Mouse (Mus musculus) neural tube, embryonic 11.5 days (tissue): ENCODE measurements around the gene Clec4n. TPM values are rescaled to one million over a fixed set of nuclear protein-coding genes. Genes with fewer than 3 reads are reported as not detected.
"Not testable (repeated sequence)": the region's sequence is repeated elsewhere in the genome, so short reads cannot be mapped to it uniquely, and the experiment has no call there.

Source experiments
- ATAC-seq: fragments of 200-750 bp; cut with Nextera tagmentation; 2 replicates; pipeline ENCODE4 v1.8.0; 2017; ENCODE audit warnings: moderate number of reproducible peaks, mild to moderate bottlenecking, moderate TSS enrichment, moderate library complexity; ENCODE audit not compliant: insufficient read depth, low FRiP score, low TSS enrichment
- DNase-seq: peaks from one replicate; pipeline ENCODE4 v3.0.0-alpha.2; 2015; ENCODE audit warnings: low spot score
- H3K27ac ChIP-seq: fragments of 300-500 bp; sonication (generic); 2 replicates; pipeline ENCODE4 v1.5.1; 2014; ENCODE audit warnings: low read depth, mild to moderate bottlenecking, low read length
- H3K27me3 ChIP-seq: fragments of 300-500 bp; sonication (generic); 2 replicates; pipeline ENCODE4 v1.6.1; 2014; ENCODE audit warnings: mild to moderate bottlenecking, low read length, mixed read lengths; ENCODE audit not compliant: control insufficient read depth, insufficient read depth
- H3K36me3 ChIP-seq: fragments of 300-500 bp; sonication (generic); 2 replicates; pipeline ENCODE4 v1.6.1; 2014; ENCODE audit warnings: mild to moderate bottlenecking, low read length, moderate library complexity, mixed read lengths; ENCODE audit not compliant: control insufficient read depth, insufficient read depth
- H3K4me1 ChIP-seq: fragments of 300-500 bp; sonication (generic); 2 replicates; pipeline ENCODE4 v1.6.1; 2014; ENCODE audit warnings: low read length, mixed read lengths; ENCODE audit not compliant: control insufficient read depth, insufficient read depth
- H3K4me2 ChIP-seq: fragments of 300-500 bp; sonication (generic); 2 replicates; pipeline ENCODE4 v1.6.1; 2014; ENCODE audit warnings: low read depth, mild to moderate bottlenecking, moderate library complexity
- H3K4me3 ChIP-seq: fragments of 300-500 bp; sonication (generic); 2 replicates; pipeline ENCODE4 v1.5.1; 2014; ENCODE audit warnings: low read depth, low read length
- H3K9ac ChIP-seq: fragments of 300-500 bp; sonication (generic); 2 replicates; pipeline ENCODE4 v1.6.1; 2014; ENCODE audit warnings: mild to moderate bottlenecking, low read length
- H3K9me3 ChIP-seq: fragments of 300-500 bp; sonication (generic); 2 replicates; pipeline ENCODE4 v1.6.1; 2016; ENCODE audit warnings: low read length; ENCODE audit not compliant: control insufficient read depth
- WGBS: fragments of 180-500 bp; shearing (Covaris S2); extraction: QIAGEN DNeasy Blood & Tissue Kit; methylation state at CpG from one replicate; pipeline ENCODE4 v1.1.7; 2014; 5-methylcytosine and 5-hydroxymethylcytosine counted together
- polyA plus RNA-seq: library from polyadenylated mRNA; unstranded; fragments of >200 nt; fragmentation: Nextera tagmentation; extraction: Ambion mirVana; gene quantifications from 2 replicates; pipeline ENCODE4 v1.2.1, GENCODE M21; 2014

Clec4n gene
- polyA plus RNA-seq, 1 experiment from 2014 or later: not detected

DNA sequence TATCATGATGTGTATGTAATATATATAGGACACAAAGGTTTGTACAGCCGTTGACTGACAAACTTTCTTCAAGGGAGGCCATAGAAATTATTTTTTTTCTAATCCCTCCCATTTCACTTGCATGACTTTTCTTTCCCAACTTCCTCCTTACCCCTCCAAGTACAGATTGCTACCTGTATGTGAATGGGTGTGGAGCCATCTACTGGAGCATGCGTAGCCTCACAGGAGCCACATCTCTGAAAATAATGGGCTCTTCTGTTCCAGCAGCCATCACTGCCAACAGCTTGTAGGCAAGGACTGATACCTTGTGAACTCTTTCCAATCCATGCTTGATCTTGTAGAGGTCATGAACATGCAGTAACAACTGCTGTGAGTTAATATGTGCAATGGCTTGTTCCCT, 19.2 kb downstream of the Clec4n start:
- DNase-seq, ATAC-seq: not testable (repeated sequence)

DNA sequence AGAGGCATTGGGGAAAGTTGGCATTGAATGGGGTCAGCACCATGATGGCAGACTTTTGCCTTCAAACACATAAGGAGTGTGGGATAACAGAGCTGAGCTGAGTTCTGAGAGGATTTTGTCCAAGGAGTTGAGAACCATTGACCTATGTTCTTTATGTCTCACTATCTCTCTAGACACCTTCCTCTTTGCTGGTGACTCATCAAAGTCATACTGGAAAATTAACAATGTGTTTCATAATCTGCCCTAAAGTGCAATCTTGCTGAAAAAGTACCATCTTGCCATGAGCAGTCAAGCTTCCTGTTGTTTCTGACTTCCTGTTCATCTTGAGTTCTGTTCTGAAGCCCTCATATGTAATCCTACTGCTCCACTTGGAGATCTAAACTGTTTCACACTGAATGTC, 23.1 kb downstream of the Clec4n start:
- Histone ChIP-seq H3K27me3 (no peaks in the 10 kb centered on the region), H3K9me3 (no peaks in the 10 kb centered on the region), H3K36me3 (no peaks in the 10 kb centered on the region), H3K4me2 (no peak overlapping the region), H3K27ac (no peak overlapping the region), H3K4me3 (no peak overlapping the region), H3K9ac (no peak overlapping the region), H3K4me1 (no peaks in the 10 kb centered on the region)
- DNase-seq: no peak
- ATAC-seq: no peak

More for the DNA sequence above, 19.2 kb downstream of the Clec4n start:
- H3K4me2 ChIP-seq, H3K9me3 ChIP-seq, H3K27me3 ChIP-seq, H3K27ac ChIP-seq, H3K4me3 ChIP-seq, H3K9ac ChIP-seq, H3K36me3 ChIP-seq, H3K4me1 ChIP-seq: not testable (repeated sequence)
- WGBS: 86% methylated on average over 2 of the region's 2 CpGs

DNA sequence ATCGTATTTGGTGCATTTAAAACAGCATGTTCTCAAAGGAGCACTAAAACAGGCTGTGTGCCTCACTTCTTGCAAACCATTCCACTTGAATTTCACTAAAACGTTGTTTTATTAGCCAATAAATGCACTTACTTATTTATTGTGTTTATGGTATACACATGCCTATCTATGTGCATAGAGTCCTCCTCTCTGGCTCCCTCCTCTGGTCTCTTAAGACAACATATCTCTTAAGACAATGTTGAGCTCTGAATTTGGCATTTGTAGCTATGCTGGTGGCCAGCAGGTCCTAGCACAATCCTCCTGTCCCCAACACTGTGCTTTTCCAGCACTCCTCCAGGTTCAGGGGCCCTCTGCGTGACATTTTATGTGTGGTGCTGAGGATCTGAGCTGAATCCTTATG, 29.3 kb downstream of the Clec4n start:
- Histone ChIP-seq H3K36me3 (no peaks in the 10 kb centered on the region), H3K9me3 (no peaks in the 10 kb centered on the region), H3K4me2 (no peak overlapping the region), H3K4me1 (no peaks in the 10 kb centered on the region), H3K27me3 (no peaks in the 10 kb centered on the region), H3K27ac (no peak overlapping the region), H3K4me3 (no peak overlapping the region), H3K9ac (no peak overlapping the region)
- ATAC-seq (no peak), DNase-seq (no peak)
- 75% methylated on average over 3 of the region's 3 CpGs for WGBS

DNA sequence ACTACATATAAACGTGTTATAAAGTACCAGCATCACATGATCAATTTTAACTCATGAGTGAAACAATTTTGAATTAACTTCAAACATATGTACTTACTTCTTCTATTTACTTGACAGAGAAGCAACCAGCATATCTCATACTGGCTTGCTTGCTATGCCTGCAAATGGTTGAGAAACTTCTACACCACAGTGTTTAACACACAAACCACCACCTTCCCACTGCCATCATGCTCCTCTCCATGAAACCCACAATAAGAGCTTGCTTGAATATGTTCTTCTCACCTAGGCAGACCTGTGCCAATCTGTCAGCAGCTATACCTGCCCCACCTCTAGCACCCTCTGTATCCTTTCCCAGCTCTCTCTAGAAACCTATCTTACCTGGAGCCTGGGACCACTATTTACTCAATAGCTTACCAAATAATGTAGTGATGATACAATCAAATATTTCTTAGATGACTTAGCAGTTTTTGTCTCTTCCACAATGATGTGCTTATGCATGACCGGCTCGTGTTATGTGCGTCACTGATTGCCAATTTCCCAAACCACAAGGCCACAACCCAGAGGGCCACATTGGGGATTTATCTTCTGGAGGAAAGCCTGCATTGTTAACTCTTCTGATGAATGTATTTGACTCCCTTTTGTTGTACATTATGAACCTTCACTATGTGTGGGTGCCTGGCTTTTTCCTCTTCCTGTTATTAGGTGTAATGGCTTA, 30.4 kb downstream of the Clec4n start:
- Histone ChIP-seq H3K27me3 (no peaks in the 10 kb centered on the region), H3K9me3 (no peaks in the 10 kb centered on the region), H3K36me3 (no peaks in the 10 kb centered on the region), H3K9ac (no peak overlapping the region), H3K4me1 (no peaks in the 10 kb centered on the region), H3K4me2 (no peak overlapping the region), H3K4me3 (no peak overlapping the region), H3K27ac (no peak overlapping the region)
- ATAC-seq (no peak), DNase-seq (no peak)
- WGBS: 88% methylated on average over 4 of the region's 4 CpGs

DNA sequence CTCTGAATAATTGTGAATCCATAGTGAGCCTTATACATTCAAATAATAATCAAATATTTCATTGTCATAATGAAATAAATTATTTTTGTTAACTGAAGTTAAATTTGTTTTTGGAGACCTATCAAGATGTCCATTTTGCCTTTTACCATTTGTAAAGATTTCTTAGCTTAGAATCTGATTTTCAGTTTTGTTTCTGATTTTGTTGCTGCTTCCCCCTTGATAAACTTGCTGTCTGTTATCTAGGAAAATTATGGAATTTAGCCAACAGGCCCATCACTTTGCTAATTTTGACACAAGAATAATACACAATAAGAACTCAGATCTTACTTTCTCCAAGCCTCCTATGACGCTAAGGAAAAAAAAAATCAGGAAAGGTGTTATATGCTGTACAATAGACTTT, 31.2 kb downstream of the Clec4n start:
- H3K36me3 ChIP-seq: no peaks in the 10 kb centered on the region
- 86% methylated on average over 1 of the region's 1 CpGs for WGBS
- ATAC-seq: no peak
- H3K9me3 ChIP-seq: no peaks in the 10 kb centered on the region
- H3K27me3 ChIP-seq: no peaks in the 10 kb centered on the region
- no peak overlapping the region for H3K9ac ChIP-seq
- no peak for DNase-seq
- no peaks in the 10 kb centered on the region for H3K4me1 ChIP-seq
- H3K27ac ChIP-seq: no peak overlapping the region
- H3K4me2 ChIP-seq: no peak overlapping the region
- no peak overlapping the region for H3K4me3 ChIP-seq

DNA sequence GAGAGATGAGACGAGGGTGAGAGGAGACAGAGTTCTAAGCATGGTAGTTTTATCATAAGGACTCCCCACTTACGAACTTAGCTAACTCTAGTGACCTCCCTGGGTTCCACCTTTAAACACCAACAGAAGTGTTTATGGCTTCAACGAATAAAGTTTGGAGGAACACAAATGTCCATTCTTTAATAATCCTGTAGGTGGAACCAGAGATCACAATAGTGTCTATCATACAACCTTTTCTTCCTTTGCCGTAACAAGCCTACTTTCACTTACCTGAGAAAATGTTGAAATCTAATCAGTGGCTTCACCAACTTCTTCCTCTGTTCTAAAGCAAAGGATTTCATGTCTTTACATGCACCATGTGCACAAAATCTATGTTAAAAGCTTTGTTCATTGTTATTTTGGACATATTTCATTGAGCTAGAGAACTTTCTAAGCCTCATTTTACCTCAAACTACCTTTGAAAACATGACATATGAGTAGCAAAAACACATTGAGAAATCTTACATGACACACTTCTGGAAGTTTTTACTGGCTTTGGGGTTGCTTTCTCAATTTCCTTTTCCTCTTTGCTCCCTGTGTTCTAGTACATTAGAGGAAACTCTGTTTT, 32.0 kb downstream of the Clec4n start, which contains the start of gene Clec4d:
Gene Clec4d (plus strand): TSS at position 557 of the 607 bp plus-strand sequence.
- DNase-seq: no peak
- no peak within 1 kb of the TSS for H3K27ac ChIP-seq
- H3K27me3 ChIP-seq: no peaks in the 10 kb centered on the region
- 76% methylated on average over 4 of the region's 4 CpGs for WGBS
- no peaks in the 10 kb centered on the region for H3K4me1 ChIP-seq
- no peak within 1 kb of the TSS for H3K4me3 ChIP-seq
- no peak within 1 kb of the TSS for H3K9ac ChIP-seq
- H3K36me3 ChIP-seq: no peaks in the 10 kb centered on the region
- H3K9me3 ChIP-seq: no peaks in the 10 kb centered on the region
- ATAC-seq: no peak
- H3K4me2 ChIP-seq: no peak within 1 kb of the TSS

DNA sequence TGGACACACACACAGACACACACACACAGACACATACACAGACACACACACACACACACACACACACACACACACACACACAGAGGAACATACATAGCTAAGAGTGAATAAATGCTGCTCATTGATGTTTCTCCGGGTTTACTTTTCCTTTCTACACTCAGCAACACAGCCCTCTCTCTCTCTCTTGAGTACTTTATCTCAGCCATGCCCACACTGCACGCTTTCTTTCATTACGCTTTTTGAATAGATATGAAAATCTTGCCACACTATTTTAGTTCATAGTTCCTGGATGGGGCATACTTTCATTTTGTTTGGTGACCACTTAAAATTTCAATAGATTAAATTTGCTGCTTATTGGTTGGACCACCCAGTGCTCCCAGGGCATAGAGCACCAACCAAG, 34.6 kb downstream of the Clec4n start:
- no peaks in the 10 kb centered on the region for H3K9me3 ChIP-seq
- H3K4me1 ChIP-seq: no peaks in the 10 kb centered on the region
- ATAC-seq (no peak), DNase-seq (no peak)
- no peaks in the 10 kb centered on the region for H3K36me3 ChIP-seq
- H3K9ac ChIP-seq: no peak overlapping the region
- no peaks in the 10 kb centered on the region for H3K27me3 ChIP-seq
- WGBS: 88% methylated on average over 3 of the region's 3 CpGs
- H3K4me3 ChIP-seq: no peak overlapping the region
- no peak overlapping the region for H3K27ac ChIP-seq
- no peak overlapping the region for H3K4me2 ChIP-seq

DNA sequence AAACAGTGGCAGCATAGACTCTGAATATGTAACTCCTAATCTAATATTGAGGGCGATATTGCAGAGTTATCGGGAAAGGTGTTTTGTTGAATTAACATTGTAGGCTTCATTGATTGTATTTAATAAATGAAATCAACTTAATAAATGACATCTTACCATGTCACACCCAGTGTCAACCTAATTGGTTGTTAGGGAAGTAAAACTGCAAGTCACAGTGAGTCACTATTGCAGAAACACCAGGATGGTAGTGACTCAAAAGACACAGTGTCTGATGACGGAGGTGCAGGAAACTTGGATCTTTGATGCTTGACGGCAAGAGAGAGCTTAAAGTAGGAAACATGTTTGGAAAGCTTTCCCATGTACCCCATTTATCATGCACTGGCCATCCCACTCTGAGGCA, 36.2 kb downstream of the Clec4n start:
- H3K27ac ChIP-seq: no peak overlapping the region
- no peak overlapping the region for H3K9ac ChIP-seq
- WGBS: 94% methylated on average over 4 of the region's 4 CpGs
- H3K4me2 ChIP-seq: no peak overlapping the region
- H3K36me3 ChIP-seq: no peaks in the 10 kb centered on the region
- no peak for ATAC-seq
- no peak for DNase-seq
- no peaks in the 10 kb centered on the region for H3K4me1 ChIP-seq
- H3K4me3 ChIP-seq: no peak overlapping the region
- no peaks in the 10 kb centered on the region for H3K9me3 ChIP-seq
- H3K27me3 ChIP-seq: no peaks in the 10 kb centered on the region

DNA sequence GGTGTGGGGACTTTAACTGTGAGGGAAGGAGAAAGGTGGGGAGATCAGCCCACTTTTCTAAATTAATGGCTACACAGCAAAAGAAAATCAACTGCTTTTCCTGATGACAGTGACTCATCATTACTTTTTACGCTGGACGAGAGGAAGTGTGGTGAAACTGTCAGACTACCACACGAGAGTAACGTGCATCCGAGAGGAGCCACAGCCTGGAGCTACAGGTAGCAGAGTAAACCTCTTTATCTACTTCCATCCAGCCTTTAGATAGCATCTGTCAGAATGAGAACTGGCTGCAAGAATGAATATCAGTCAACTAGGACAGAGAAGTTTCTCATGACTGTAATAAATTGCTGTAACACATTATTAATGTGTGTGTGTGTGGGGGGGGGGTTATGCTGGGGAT, 37.3 kb downstream of the Clec4n start:
- H3K27me3 ChIP-seq: no peaks in the 10 kb centered on the region
- no peak overlapping the region for H3K4me3 ChIP-seq
- no peaks in the 10 kb centered on the region for H3K36me3 ChIP-seq
- no peaks in the 10 kb centered on the region for H3K4me1 ChIP-seq
- WGBS: 89% methylated on average over 5 of the region's 5 CpGs
- ATAC-seq (no peak), DNase-seq (no peak)
- no peaks in the 10 kb centered on the region for H3K9me3 ChIP-seq
- no peak overlapping the region for H3K4me2 ChIP-seq
- no peak overlapping the region for H3K9ac ChIP-seq
- no peak overlapping the region for H3K27ac ChIP-seq
